Mouse (Mus musculus) embryo, embryonic 10.5 days (tissue): ENCODE measurements around the gene Rhog.
"Not testable (repeated sequence)": the region's sequence is repeated elsewhere in the genome, so short reads cannot be mapped to it uniquely, and the experiment has no call there.

Experiments used
- DNase-seq: peaks from one replicate; pipeline ENCODE4 v3.0.0-alpha.2; 2015; ENCODE audit warnings: low spot score

Gene Rhog

GRCm38 (mm10) chr7:102255954-102256353 is at the start of gene Rhog:
Gene Rhog, minus strand, starts transcription at chr7:102256054.
- no peak for DNase-seq

GRCm38 (mm10) chr7:102305596-102305995 is 49.7 kb upstream of the Rhog start:
- DNase-seq = no peak

- no peak for DNase-seq
Measured at GRCm38 (mm10) chr7:102302471-102302870, 46.6 kb upstream of the Rhog start.

GRCm38 (mm10) chr7:102300761-102301160 is 44.9 kb upstream of the Rhog start:
- no peak for DNase-seq

- peak; percentile 15 for DNase-seq
Measured at GRCm38 (mm10) chr7:102293234-102293633, 37.4 kb upstream of the Rhog start.

GRCm38 (mm10) chr7:102292228-102292627 is 36.4 kb upstream of the Rhog start:
- no peak for DNase-seq

- DNase-seq = no peak
Measured at GRCm38 (mm10) chr7:102289466-102289865, 33.6 kb upstream of the Rhog start.

GRCm38 (mm10) chr7:102282261-102282660 is 26.4 kb upstream of the Rhog start:
- no peak for DNase-seq

- DNase-seq = no peak
Measured at GRCm38 (mm10) chr7:102281403-102281802, 25.5 kb upstream of the Rhog start.

GRCm38 (mm10) chr7:102272422-102272948 is 16.6 kb upstream of the Rhog start:
- DNase-seq = no peak

- no peak for DNase-seq
Measured at GRCm38 (mm10) chr7:102268395-102268748, 12.5 kb upstream of the Rhog start.

- peak; percentile 64 for DNase-seq
Measured at GRCm38 (mm10) chr7:102267601-102268394, 11.9 kb upstream of the Rhog start, which contains the start of gene Stim1. Gene Stim1, plus strand, starts transcription at chr7:102267806.

GRCm38 (mm10) chr7:102267113-102267579 is 11.3 kb upstream of the Rhog start:
- DNase-seq = peak; percentile 97

GRCm38 (mm10) chr7:102266401-102267042 is 10.7 kb upstream of the Rhog start:
- no peak for DNase-seq

- DNase-seq = not testable (repeated sequence)
Measured at GRCm38 (mm10) chr7:102266021-102266400, 10.2 kb upstream of the Rhog start.

- DNase-seq = no peak
Measured at GRCm38 (mm10) chr7:102263020-102263419, 7.2 kb upstream of the Rhog start.

- DNase-seq = no peak
Measured at GRCm38 (mm10) chr7:102260518-102260917, 4.7 kb upstream of the Rhog start.

GRCm38 (mm10) chr7:102259716-102260479 is 4.0 kb upstream of the Rhog start:
- DNase-seq = no peak

- DNase-seq = no peak
Measured at GRCm38 (mm10) chr7:102258753-102259152, 2.9 kb upstream of the Rhog start.

- DNase-seq = peak; percentile 90
Measured at GRCm38 (mm10) chr7:102258189-102258588, 2.3 kb upstream of the Rhog start.

- no peak for DNase-seq
Measured at GRCm38 (mm10) chr7:102256636-102257035, 782 bp upstream of the Rhog start.

- no peak for DNase-seq
Measured at GRCm38 (mm10) chr7:102253631-102254030, 2.2 kb downstream of the Rhog start.
